Mouse (Mus musculus) induced T-regulatory cell, adult 2 months (primary cell): Measurements from ENCODE around the gene Brap.
A peak's percentile ranks its signal among the peaks of the same experiment; 100 is the strongest.

Source experiments
- DNase-seq: peaks from one replicate; pipeline ENCODE4 v3.0.0-alpha.2; 2012; ENCODE audit warnings: low read depth

The Brap gene

DNA sequence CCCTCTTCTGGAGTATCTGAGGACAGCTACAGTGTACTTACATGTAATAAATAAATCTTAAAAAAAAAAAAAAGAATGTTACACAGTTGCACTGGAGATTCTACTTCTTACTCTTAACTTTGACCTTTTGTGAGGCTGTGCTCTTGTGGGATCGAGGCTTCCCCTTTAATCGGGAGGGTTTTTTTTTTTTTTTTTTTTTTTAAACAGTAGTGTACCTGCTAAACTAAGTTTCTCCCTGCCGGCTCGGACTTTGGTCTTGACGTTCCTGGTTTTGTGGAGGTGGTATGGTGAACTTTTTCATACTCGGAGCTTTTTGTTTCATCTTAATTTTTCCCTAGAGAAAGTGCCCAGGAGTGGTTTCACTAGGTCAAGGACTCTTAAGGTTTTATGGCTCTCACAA is 54.6 kb downstream of the Brap start:
- DNase-seq: no peak

DNA sequence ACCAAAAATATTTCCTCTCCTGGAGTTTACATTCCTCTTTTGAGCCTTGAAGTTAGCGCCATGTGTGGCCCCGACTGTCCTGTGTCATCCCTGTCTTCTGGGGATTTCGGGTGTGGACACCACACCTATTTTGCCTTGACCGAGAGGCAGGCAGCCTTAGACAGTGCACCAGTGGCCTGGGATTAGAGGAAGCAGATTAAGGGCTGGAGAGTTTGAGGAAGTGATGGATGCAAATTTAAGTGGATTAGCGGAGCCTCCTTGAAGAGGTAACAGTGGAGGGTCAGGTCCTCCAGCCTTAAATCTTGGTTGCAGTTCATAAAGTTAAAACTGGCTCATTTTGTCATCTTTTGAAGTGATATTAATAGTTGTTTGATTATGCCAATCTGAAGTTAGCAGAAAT is 58.1 kb downstream of the Brap start:
- DNase-seq: no peak

DNA sequence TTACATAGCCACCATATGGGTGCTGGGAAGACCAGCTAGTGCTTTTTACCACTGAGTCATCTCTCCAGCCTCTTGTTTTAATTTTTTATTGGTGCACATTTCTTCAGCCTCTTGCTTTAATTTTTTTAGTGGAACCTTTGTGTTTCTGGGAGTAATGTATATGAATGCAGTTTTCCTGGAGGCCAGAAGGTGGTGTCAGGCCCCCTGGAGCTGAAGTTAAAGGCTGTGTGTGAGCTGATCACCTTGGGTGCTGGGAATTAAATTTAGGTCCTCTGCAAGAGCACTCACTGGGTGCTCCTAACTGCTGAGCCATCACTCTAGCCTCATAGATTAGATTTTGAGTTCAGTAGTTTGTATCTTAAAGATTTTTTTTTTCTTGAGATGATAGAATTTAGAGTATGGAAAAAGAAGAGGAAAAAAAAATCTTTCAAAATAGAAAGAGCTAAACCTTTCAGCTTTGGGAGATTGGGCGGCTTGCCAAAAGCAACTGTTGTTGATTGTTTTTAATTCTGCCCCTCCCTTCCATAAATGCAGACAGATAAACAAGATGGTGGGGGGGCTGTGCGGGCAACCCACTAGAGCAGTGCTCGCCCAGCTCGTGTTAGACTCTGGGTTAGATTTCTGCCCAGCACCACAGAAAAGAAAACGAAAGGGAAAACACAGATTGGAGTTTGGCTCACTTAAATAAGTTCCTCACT is 60.7 kb downstream of the Brap start:
- DNase-seq: peak; percentile 18

DNA sequence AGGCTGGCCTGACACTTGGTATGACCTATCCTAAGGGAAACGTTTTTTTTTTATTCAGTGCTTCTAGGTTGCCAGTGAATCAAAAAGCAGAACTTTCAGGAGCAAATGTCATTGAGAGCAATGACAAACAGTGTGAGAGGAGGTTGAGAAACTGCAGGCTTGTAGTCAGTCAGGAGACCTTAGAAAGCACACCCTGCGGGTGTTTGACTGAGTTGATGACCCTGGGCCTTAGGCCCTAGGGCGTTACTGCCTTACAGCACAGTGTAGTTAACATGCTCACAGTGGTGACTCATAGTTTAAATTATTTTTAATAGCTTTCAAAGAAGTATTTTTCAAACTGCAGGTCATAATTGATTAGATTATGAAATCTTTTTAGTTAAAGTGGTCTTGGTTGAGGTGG is 61.5 kb downstream of the Brap start:
- DNase-seq: no peak

DNA sequence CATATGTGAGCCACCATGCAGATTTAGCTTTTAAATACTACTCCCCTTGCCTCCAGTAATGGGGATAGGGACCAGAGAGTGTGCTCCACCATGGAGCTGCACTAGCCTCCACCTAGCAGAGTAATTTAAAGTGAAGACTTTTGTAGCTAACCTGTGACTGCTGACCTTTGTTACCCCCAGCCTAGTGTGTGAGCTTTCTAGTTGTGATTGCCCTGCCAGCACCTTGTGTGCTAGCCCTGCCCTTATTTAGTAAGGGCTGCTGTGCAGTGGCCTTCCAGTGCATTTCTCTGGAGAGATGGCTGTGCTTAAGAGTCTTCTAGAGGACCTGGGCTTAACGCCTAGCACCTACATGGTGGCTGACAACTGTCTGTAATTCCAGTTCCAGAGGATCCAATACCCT is 64.3 kb downstream of the Brap start:
- no peak for DNase-seq

GRCm38 (mm10) chr5:121730057-121730456 is 69.7 kb downstream of the Brap start:
- DNase-seq: no peak

- DNase-seq: no peak
Observed at GRCm38 (mm10) chr5:121736641-121737040, 76.3 kb downstream of the Brap start.
